Mouse (Mus musculus) midbrain, embryonic 15.5 days (tissue): ENCODE measurements around the gene Cluh. TPM values are rescaled to one million over a fixed set of nuclear protein-coding genes. Genes with fewer than 3 reads are reported as not detected.

Experiments used
- ATAC-seq: fragments of 200-750 bp; cut with Nextera tagmentation; replicated peaks from 2 replicates; pipeline ENCODE4 v1.8.0; 2017; ENCODE audit warnings: moderate TSS enrichment
- H3K27ac ChIP-seq: fragments of 300-500 bp; sonication (generic); 2 replicates; pipeline ENCODE4 v1.5.1; 2015; ENCODE audit warnings: mild to moderate bottlenecking, inconsistent platforms
- H3K27me3 ChIP-seq: fragments of 300-500 bp; sonication (generic); replicated peaks from 2 replicates; pipeline ENCODE4 v1.6.1; 2015; ENCODE audit warnings: inconsistent platforms
- H3K36me3 ChIP-seq: fragments of 300-500 bp; sonication (generic); replicated peaks from 2 replicates; pipeline ENCODE4 v1.6.1; 2015; ENCODE audit warnings: inconsistent platforms
- H3K4me1 ChIP-seq: fragments of 300-500 bp; sonication (generic); 2 replicates; pipeline ENCODE4 v1.6.1; 2015; ENCODE audit warnings: inconsistent platforms
- H3K4me2 ChIP-seq: fragments of 300-500 bp; sonication (generic); 2 replicates; pipeline ENCODE4 v1.6.1; 2015; ENCODE audit warnings: inconsistent platforms, mild to moderate bottlenecking, moderate library complexity
- H3K4me3 ChIP-seq: fragments of 300-500 bp; sonication (generic); 2 replicates; pipeline ENCODE4 v1.5.1; 2015; ENCODE audit warnings: mild to moderate bottlenecking, inconsistent platforms
- H3K9ac ChIP-seq: fragments of 300-500 bp; sonication (generic); 2 replicates; pipeline ENCODE4 v1.6.1; 2015; ENCODE audit warnings: mild to moderate bottlenecking, inconsistent platforms
- H3K9me3 ChIP-seq: fragments of 300-500 bp; sonication (generic); 2 replicates; pipeline ENCODE4 v1.6.1; 2016; ENCODE audit warnings: inconsistent platforms
- WGBS: fragments of 180-500 bp; shearing (Covaris S2); methylation state at CpG from one replicate; pipeline ENCODE4 v1.1.7; 2015; ENCODE audit warnings: mixed read lengths; 5-methylcytosine and 5-hydroxymethylcytosine counted together
- polyA plus RNA-seq: library from polyadenylated mRNA; unstranded; fragments of >200 nt; fragmentation: Nextera tagmentation; extraction: Ambion mirVana; gene quantifications from 2 replicates; pipeline ENCODE4 v1.2.1, GENCODE M21; 2015

Cluh gene
- 18.2 TPM in 2 replicates for polyA plus RNA-seq

- under 1% methylated on average over 42 of the region's 58 CpGs for WGBS
- H3K4me1 ChIP-seq: peaks cover 47% of the 10 kb centered on the region
- ATAC-seq: peak; percentile 92
These were observed at the start of gene Cluh for GRCm38 (mm10) chr11:74649095-74649646. Gene Cluh (plus strand): TSS chr11:74649495.

GRCm38 (mm10) chr11:74602286-74602685 is 47.0 kb upstream of the Cluh start:
- no peak overlapping the region for H3K9ac ChIP-seq
- no peak overlapping the region for H3K4me2 ChIP-seq
- H3K9me3 ChIP-seq: no peaks in the 10 kb centered on the region
- WGBS: 82% methylated on average over 1 of the region's 1 CpGs
- no peaks in the 10 kb centered on the region for H3K36me3 ChIP-seq
- no peak for ATAC-seq
- H3K4me1 ChIP-seq: no peaks in the 10 kb centered on the region
- H3K4me3 ChIP-seq: no peak overlapping the region
- no peaks in the 10 kb centered on the region for H3K27me3 ChIP-seq
- no peak overlapping the region for H3K27ac ChIP-seq

More at GRCm38 (mm10) chr11:74649095-74649646, at the start of gene Cluh:
- Histone ChIP-seq H3K27me3 (no peaks in the 10 kb centered on the region), H3K9me3 (no peaks in the 10 kb centered on the region), H3K9ac (peak within 1 kb of the TSS; percentile 72), H3K4me2 (peak within 1 kb of the TSS; percentile 95), H3K4me3 (peak within 1 kb of the TSS; percentile 87), H3K27ac (peak within 1 kb of the TSS; percentile 74), H3K36me3 (no peaks in the 10 kb centered on the region)

DNA sequence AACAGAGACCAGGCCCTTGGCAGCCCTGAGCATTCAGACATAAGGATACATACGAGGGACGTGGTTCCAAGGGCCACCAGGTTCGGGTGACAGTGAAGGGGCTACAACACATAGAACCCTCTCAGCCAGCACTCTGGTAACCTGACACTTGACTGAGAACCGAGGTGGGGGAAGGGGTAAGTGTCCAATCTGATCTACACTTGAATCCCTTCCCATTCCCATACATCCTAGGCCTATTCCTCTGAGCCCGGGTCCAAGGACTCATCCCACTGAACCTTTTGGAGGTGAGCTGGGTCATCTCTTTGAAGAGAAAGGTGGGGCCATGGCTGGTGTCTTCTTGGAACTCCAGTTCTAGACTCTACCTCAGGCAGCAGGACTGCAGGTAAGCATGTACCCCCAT is 39.2 kb upstream of the Cluh start:
- 0 out of 2 replicates have a peak overlapping the region, but pooled peaks have one; percentile 43 for H3K9ac ChIP-seq
- H3K36me3 ChIP-seq: no peaks in the 10 kb centered on the region
- peaks cover 34% of the 10 kb centered on the region for H3K27me3 ChIP-seq
- peaks cover 9% of the 10 kb centered on the region for H3K4me1 ChIP-seq
- H3K4me2 ChIP-seq: peak overlapping the region; percentile 84
- no peaks in the 10 kb centered on the region for H3K9me3 ChIP-seq
- ATAC-seq: no peak
- WGBS: 27% methylated on average over 5 of the region's 5 CpGs
- H3K27ac ChIP-seq: no peak overlapping the region
- H3K4me3 ChIP-seq: peak overlapping the region; percentile 43

DNA sequence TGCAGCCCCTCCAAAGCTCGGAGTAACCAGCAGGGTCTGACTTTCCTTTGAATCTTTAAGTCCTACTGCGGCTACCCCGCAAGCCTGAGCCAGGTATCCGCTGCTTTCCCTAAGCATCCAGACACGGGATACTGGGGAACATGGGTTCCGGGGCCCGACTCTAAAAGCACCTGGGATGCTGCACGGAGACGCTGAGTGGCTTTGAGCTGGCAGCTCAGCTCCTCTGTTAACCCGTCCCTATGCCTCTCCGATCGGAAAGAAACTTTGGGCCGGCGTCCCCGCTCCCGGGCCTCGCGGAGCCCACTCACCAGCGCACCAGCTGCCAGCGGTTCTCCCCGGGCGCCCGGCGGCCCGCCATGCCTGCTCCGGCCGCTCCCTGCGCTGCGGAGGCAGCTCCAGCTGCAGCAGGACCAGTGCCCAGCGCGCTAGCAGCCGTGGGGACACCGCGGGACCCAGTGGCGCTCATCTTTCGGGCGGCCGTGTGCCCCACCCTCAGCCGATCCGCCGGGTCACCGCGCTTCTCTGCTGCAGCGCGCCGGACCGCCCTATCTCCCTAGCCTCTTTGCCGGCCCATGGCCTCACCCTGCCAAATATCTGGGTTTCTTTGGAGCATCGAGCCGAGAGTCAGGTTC is 38.6 kb upstream of the Cluh start, which contains the start of gene Rap1gap2:
Gene Rap1gap2 (minus strand): TSS at position 371 of the 632 bp plus-strand sequence.
- H3K9ac ChIP-seq: peak within 1 kb of the TSS; percentile 43
- H3K27me3 ChIP-seq: peaks cover 34% of the 10 kb centered on the region
- H3K4me3 ChIP-seq: peak within 1 kb of the TSS; percentile 43
- H3K4me1 ChIP-seq: peaks cover 9% of the 10 kb centered on the region
- H3K36me3 ChIP-seq: no peaks in the 10 kb centered on the region
- H3K4me2 ChIP-seq: peak within 1 kb of the TSS; percentile 84
- WGBS: 1% methylated on average over 50 of the region's 50 CpGs
- H3K9me3 ChIP-seq: no peaks in the 10 kb centered on the region
- no peak within 1 kb of the TSS for H3K27ac ChIP-seq
- peak; percentile 30; the same call in 1 of the 2 replicates for ATAC-seq

DNA sequence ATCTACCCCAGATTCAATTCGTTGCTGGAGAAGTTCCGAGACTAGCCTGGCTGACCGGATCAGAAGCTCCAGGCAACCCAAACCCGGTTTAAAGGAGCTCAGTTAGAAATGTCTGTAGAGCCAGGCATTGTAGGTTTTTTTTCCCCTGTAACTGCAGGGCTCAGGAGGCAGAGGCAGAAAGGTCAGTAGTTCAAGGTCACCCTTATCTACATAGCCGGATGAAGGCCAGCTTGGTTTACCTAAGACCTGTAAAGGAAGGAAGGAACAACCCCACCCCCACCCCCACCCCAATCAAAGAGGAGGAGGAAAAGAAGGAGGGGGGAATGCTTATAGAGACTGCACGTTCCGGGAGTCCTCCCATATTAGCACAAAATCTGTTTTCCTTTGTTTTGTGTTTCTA is 37.9 kb upstream of the Cluh start:
- Histone ChIP-seq H3K27me3 (peaks cover 34% of the 10 kb centered on the region), H3K36me3 (no peaks in the 10 kb centered on the region), H3K9me3 (no peaks in the 10 kb centered on the region), H3K4me2 (peak overlapping the region; percentile 84; the same call in 1 of the 2 replicates), H3K4me1 (peaks cover 9% of the 10 kb centered on the region), H3K27ac (no peak overlapping the region), H3K4me3 (no peak overlapping the region), H3K9ac (no peak overlapping the region)
- no peak for ATAC-seq
- WGBS: 22% methylated on average over 7 of the region's 7 CpGs

DNA sequence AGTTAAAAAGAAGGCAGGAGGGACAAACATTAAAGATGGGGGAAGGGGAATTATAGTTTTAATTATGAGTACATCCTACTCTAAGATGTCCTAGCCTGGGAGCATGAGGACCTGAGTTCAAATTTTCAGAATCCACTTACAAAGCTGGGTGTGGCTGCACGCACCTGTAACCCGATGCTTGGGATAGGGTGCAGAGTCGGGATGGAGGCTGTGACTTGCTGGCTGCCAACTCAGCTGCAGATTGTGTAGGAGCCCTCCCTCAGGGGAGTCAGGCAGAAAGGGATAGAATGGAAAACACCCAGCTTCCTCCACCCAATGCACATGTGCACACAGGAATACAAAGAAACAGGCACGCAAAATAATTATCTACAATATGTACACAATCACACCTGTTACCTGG is 35.9 kb upstream of the Cluh start:
- ATAC-seq: no peak
- WGBS: 62% methylated on average over 4 of the region's 4 CpGs

GRCm38 (mm10) chr11:74615571-74615970 is 33.7 kb upstream of the Cluh start:
- H3K4me2 ChIP-seq: no peak overlapping the region
- no peak overlapping the region for H3K4me3 ChIP-seq
- peaks cover 16% of the 10 kb centered on the region for H3K4me1 ChIP-seq
- ATAC-seq: no peak
- WGBS: 62% methylated on average over 5 of the region's 5 CpGs
- no peak overlapping the region for H3K9ac ChIP-seq
- peaks cover 17% of the 10 kb centered on the region for H3K27me3 ChIP-seq
- H3K27ac ChIP-seq: no peak overlapping the region
- no peaks in the 10 kb centered on the region for H3K9me3 ChIP-seq
- H3K36me3 ChIP-seq: no peaks in the 10 kb centered on the region

More for the DNA sequence above, 35.9 kb upstream of the Cluh start:
- no peak overlapping the region for H3K27ac ChIP-seq
- H3K9ac ChIP-seq: no peak overlapping the region
- no peaks in the 10 kb centered on the region for H3K36me3 ChIP-seq
- H3K4me1 ChIP-seq: peaks cover 9% of the 10 kb centered on the region
- peaks cover 34% of the 10 kb centered on the region for H3K27me3 ChIP-seq
- H3K9me3 ChIP-seq: no peaks in the 10 kb centered on the region
- no peak overlapping the region for H3K4me2 ChIP-seq
- no peak overlapping the region for H3K4me3 ChIP-seq

DNA sequence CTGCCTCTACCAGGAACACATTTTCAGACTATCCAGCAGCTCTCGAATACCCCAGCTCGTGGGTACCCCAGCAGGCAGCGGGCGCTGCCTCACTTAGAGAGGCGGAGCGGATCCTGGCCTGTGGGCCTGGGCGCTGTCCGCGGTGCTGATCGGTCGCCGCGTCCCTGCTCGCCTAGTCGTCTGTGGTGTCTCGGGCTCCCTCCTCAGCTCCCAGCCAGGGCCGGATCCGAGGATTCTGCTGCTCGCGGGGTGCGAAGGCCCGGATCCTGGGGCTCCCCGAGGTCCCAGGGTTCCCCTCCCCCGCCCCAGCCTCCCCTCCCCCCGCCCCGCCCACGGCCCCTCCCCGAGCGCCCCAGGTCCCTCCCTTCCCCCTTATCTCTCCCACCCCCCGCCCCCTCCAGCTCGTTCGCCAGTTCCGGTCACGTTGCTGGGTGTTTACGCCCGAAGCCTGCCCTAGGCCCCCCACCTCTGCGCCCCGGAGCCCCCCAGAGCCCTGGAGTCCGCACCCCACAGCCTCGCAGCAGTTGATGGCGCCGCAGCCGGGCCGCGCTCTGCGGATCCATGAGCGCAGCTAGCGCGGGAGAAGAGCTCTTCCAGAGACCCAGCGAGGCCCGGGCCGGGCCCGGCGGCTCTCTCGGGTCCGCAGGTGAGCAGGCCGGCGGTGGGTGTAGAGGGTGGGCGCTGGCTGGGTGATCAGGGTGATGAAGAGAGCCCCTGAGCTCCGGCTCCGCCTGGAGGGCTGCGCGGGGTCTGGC is 29.9 kb upstream of the Cluh start, which contains the start of gene Ccdc92b:
Gene Ccdc92b (plus strand): TSS at position 405 of the 755 bp plus-strand sequence.
- H3K27me3 ChIP-seq: no peaks in the 10 kb centered on the region
- peak within 1 kb of the TSS; percentile 63 for H3K4me2 ChIP-seq
- under 1% methylated on average over 56 of the region's 63 CpGs for WGBS

DNA sequence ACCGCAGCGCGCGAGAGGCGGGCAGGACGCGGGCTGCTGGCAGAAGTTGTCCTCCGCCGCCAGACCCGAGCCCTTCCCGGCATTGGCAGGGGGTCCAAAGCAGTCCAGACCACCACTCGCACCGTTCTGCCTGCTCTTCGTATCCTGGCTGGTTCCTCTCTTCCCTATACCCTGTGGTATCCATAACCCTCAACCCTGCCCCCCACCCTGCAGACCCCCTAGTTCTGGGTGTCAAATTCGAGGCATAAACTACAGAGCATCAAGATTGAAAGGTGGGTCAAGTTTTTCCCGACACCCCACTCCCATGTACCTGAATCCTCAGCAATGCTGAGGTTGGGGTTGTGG is 29.4 kb upstream of the Cluh start:
- 3% methylated on average over 16 of the region's 16 CpGs for WGBS
- Histone ChIP-seq H3K27me3 (no peaks in the 10 kb centered on the region), H3K27ac (peak overlapping the region; percentile 40; the same call in 1 of the 2 replicates), H3K9ac (peak overlapping the region; percentile 56), H3K4me2 (peak overlapping the region; percentile 63), H3K4me1 (peaks cover 13% of the 10 kb centered on the region), H3K4me3 (peak overlapping the region; percentile 54), H3K9me3 (no peaks in the 10 kb centered on the region), H3K36me3 (no peaks in the 10 kb centered on the region)
- no peak; the same call in 1 of the 2 replicates for ATAC-seq

More for the DNA sequence above, 29.9 kb upstream of the Cluh start, which contains the start of gene Ccdc92b:
- no peaks in the 10 kb centered on the region for H3K9me3 ChIP-seq
- peak within 1 kb of the TSS; percentile 56 for H3K9ac ChIP-seq
- peak within 1 kb of the TSS; percentile 52 for H3K27ac ChIP-seq
- peak within 1 kb of the TSS; percentile 54 for H3K4me3 ChIP-seq
- peaks cover 13% of the 10 kb centered on the region for H3K4me1 ChIP-seq
- ATAC-seq: peak; percentile 89
- no peaks in the 10 kb centered on the region for H3K36me3 ChIP-seq

GRCm38 (mm10) chr11:74621974-74622669 is 27.2 kb upstream of the Cluh start:
- H3K27me3 ChIP-seq: no peaks in the 10 kb centered on the region
- no peak overlapping the region for H3K4me3 ChIP-seq
- H3K9me3 ChIP-seq: no peaks in the 10 kb centered on the region
- H3K4me2 ChIP-seq: no peak overlapping the region
- 79% methylated on average over 8 of the region's 8 CpGs for WGBS
- no peak for ATAC-seq
- H3K4me1 ChIP-seq: peaks cover 13% of the 10 kb centered on the region
- H3K36me3 ChIP-seq: no peaks in the 10 kb centered on the region
- no peak overlapping the region for H3K27ac ChIP-seq
- no peak overlapping the region for H3K9ac ChIP-seq

DNA sequence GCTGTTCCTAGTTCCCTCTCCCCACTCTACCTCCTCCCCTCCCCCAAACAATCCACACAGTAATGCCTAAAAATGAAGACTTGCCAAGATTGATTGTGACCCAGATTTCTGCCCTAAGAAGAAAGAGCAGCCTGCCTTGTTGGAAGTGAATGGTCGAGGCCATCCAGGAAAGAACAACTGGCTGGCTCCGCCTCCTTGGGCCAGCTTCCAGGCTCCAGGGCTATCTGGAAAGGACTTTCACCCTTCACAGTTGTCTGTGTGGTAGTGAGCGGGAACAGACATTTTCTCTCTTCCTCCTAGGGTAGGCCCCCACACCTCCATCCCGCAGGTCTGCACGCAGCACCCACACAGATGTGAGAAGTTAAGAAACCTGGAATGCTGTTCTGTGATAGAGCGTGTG is 25.6 kb upstream of the Cluh start:
- H3K9me3 ChIP-seq: no peaks in the 10 kb centered on the region
- 80% methylated on average over 6 of the region's 6 CpGs for WGBS
- H3K4me2 ChIP-seq: no peak overlapping the region
- H3K4me3 ChIP-seq: no peak overlapping the region
- no peaks in the 10 kb centered on the region for H3K27me3 ChIP-seq
- no peak for ATAC-seq
- no peak overlapping the region for H3K9ac ChIP-seq
- H3K36me3 ChIP-seq: no peaks in the 10 kb centered on the region
- peaks cover 10% of the 10 kb centered on the region for H3K4me1 ChIP-seq
- H3K27ac ChIP-seq: no peak overlapping the region

GRCm38 (mm10) chr11:74625333-74625732 is 24.0 kb upstream of the Cluh start:
- H3K9me3 ChIP-seq: no peaks in the 10 kb centered on the region
- ATAC-seq: no peak
- H3K27me3 ChIP-seq: no peaks in the 10 kb centered on the region
- H3K36me3 ChIP-seq: no peaks in the 10 kb centered on the region
- peaks cover 4% of the 10 kb centered on the region for H3K4me1 ChIP-seq
- no peak overlapping the region for H3K27ac ChIP-seq
- H3K4me2 ChIP-seq: no peak overlapping the region
- no peak overlapping the region for H3K9ac ChIP-seq
- no peak overlapping the region for H3K4me3 ChIP-seq
